Mouse (Mus musculus) yolk sac, embryonic 10.5 days (tissue): ENCODE data around the gene Sowahd.
A peak's percentile ranks its signal among the peaks of the same experiment; 100 is the strongest.
"Not testable (repeated sequence)": the region's sequence is repeated elsewhere in the genome, so short reads cannot be mapped to it uniquely, and the experiment has no call there.

ENCODE experiments used
- DNase-seq: peaks from one replicate; pipeline ENCODE4 v3.0.0-alpha.2; 2017; ENCODE audit warnings: low spot score

Sowahd gene

GRCm38 (mm10) chrX:37048066-37048889 lies at the start of gene Sowahd:
TSS of gene Sowahd (plus strand) at chrX:37048845.
- peak; percentile 1 for DNase-seq

- DNase-seq = no peak
These were observed 34.8 kb upstream of the Sowahd start for GRCm38 (mm10) chrX:37013870-37014269.

GRCm38 (mm10) chrX:37018150-37018654 lies 30.4 kb upstream of the Sowahd start:
- no peak for DNase-seq

- no peak for DNase-seq
These were observed 29.6 kb upstream of the Sowahd start for GRCm38 (mm10) chrX:37019045-37019444.

GRCm38 (mm10) chrX:37022690-37023089 lies 26.0 kb upstream of the Sowahd start:
- peak; percentile 3 for DNase-seq

GRCm38 (mm10) chrX:37023652-37024309 lies 24.9 kb upstream of the Sowahd start:
- DNase-seq = no peak

- DNase-seq = no peak
These were observed 20.3 kb upstream of the Sowahd start for GRCm38 (mm10) chrX:37028378-37028777.

- DNase-seq = peak; percentile 6
These were observed 5.9 kb upstream of the Sowahd start for GRCm38 (mm10) chrX:37042726-37043125.

GRCm38 (mm10) chrX:37048890-37049823 lies 512 bp downstream of the Sowahd start:
- peak; percentile 1 for DNase-seq

GRCm38 (mm10) chrX:37063902-37064301 lies 15.3 kb downstream of the Sowahd start:
- no peak for DNase-seq

GRCm38 (mm10) chrX:37067299-37067698 lies 18.7 kb downstream of the Sowahd start:
- DNase-seq = no peak

GRCm38 (mm10) chrX:37068766-37069165 lies 20.1 kb downstream of the Sowahd start:
- no peak for DNase-seq

GRCm38 (mm10) chrX:37074262-37074892 lies 25.7 kb downstream of the Sowahd start:
- DNase-seq = no peak

- DNase-seq = no peak
These were observed 28.0 kb downstream of the Sowahd start for GRCm38 (mm10) chrX:37076651-37077050.

GRCm38 (mm10) chrX:37080345-37080744 lies 31.7 kb downstream of the Sowahd start:
- DNase-seq = not testable (repeated sequence)

- DNase-seq = no peak
These were observed 32.5 kb downstream of the Sowahd start for GRCm38 (mm10) chrX:37081194-37081593.

GRCm38 (mm10) chrX:37084318-37084926 lies 35.8 kb downstream of the Sowahd start:
- peak; percentile 19 for DNase-seq

- peak; percentile 89 for DNase-seq
These were observed 36.4 kb downstream of the Sowahd start, which contains the start of gene Rpl39 for GRCm38 (mm10) chrX:37084927-37085660. TSS of gene Rpl39 (minus strand) at chrX:37085402.

- DNase-seq = no peak
These were observed 37.0 kb downstream of the Sowahd start for GRCm38 (mm10) chrX:37085665-37086064.

- DNase-seq = no peak
These were observed 40.1 kb downstream of the Sowahd start for GRCm38 (mm10) chrX:37088778-37089177.
